Mouse (Mus musculus): ENCODE measurements around the gene Tbc1d10b. TPM values are rescaled to one million over a fixed set of nuclear protein-coding genes. Genes with fewer than 3 reads are reported as not detected.

Gene Tbc1d10b
- total RNA-seq (2012; rRNA removed): 25.9 and 28.0 TPM in 2 replicates
- total RNA-seq (2014; rRNA removed): 17.9 and 18.2 TPM in 2 replicates
- 25.6 and 26.6 TPM in 2 replicates for polyA plus RNA-seq (2012; ENCODE audit: insufficient read length, low read depth)

GRCm38 (mm10) chr7:127208295-127208552 is at the start of gene Tbc1d10b:
Gene Tbc1d10b (minus strand): TSS chr7:127208468.
- Histone ChIP-seq H3K9me3 (replicated peaks; ENCODE audit: low read length) (no peaks in the 10 kb centered on the region), H3K27ac (ENCODE audit: insufficient read depth, low read depth) (peak within 1 kb of the TSS; percentile 51), H3K4me1 (ENCODE audit: control insufficient read depth in 1 of 2, insufficient read depth in 2 of 2) (peaks cover 8 to 36% of the 10 kb centered on the region in 2 experiments), H3K4me3 (replicated peaks in 1 of 3; ENCODE audit: low read depth in 2 of 3, low read length in 2 of 3, poor library complexity in 1 of 3) (peak within 1 kb of the TSS; percentile 68 to 90 (median 79)), H3K9ac (ENCODE audit: insufficient read depth, low read depth) (peak within 1 kb of the TSS; percentile 85), H3K36me3 (replicated peaks in 1 of 2; ENCODE audit: control insufficient read depth in 1 of 2, insufficient read depth in 1 of 2, low read length in 1 of 2) (peaks cover 9 to 26% of the 10 kb centered on the region in 2 experiments), H3K27me3 (replicated peaks) (no peaks in the 10 kb centered on the region), H3K4me2 (ENCODE audit: insufficient read depth, low read depth, poor library complexity, severe bottlenecking) (peak within 1 kb of the TSS; percentile 91), H3K79me2 (replicated peaks; ENCODE audit: control insufficient read depth, extremely low read depth, insufficient read depth, poor library complexity, severe bottlenecking) (peaks cover 35% of the 10 kb centered on the region)
- TF ChIP-seq EP300 (IDR thresholded peaks at IDR 0.05; ENCODE audit: low read length) (no peak), POLR2A (IDR thresholded peaks at IDR 0.05; ENCODE audit: low read depth, low read length) (no peak), TBP (conservative IDR thresholded peaks at IDR 0.05; ENCODE audit: low read depth, low read length) (no peak), POLR2AphosphoS2 (IDR thresholded peaks at IDR 0.05; ENCODE audit: low read depth, low read length) (no peak), ETS1 (conservative IDR thresholded peaks at IDR 0.05; ENCODE audit: low read depth, low read length) (no peak), CTCF (conservative IDR thresholded peaks at IDR 0.05 in 1 of 2, IDR thresholded peaks at IDR 0.05 in 1 of 2; ENCODE audit: low read depth in 2 of 2, low read length in 2 of 2) (no peak), E2F4 (IDR thresholded peaks at IDR 0.05; ENCODE audit: insufficient replicate concordance, low read depth, low read length) (no peak), ZKSCAN1 (IDR thresholded peaks at IDR 0.05; ENCODE audit: borderline replicate concordance, low read depth, low read length) (no peak), CHD2 (IDR thresholded peaks at IDR 0.05; ENCODE audit: low read length) (no peak), TCF12 (IDR thresholded peaks at IDR 0.05; ENCODE audit: low read depth, low read length) (no peak), CHD1 (IDR thresholded peaks at IDR 0.05; ENCODE audit: low read depth, low read length) (no peak), RCOR1 (conservative IDR thresholded peaks at IDR 0.05; ENCODE audit: low read depth, low read length) (no peak), MAX (IDR thresholded peaks at IDR 0.05; ENCODE audit: low read length) (no peak), MXI1 (IDR thresholded peaks at IDR 0.05; ENCODE audit: low read depth, low read length) (no peak), RAD21 (IDR thresholded peaks at IDR 0.05; ENCODE audit: low read depth, low read length) (no peak), MAZ (IDR thresholded peaks at IDR 0.05; ENCODE audit: low read depth, low read length) (no peak)
- in situ Hi-C loops (cut with MboI; ENCODE audit: low pct_ligation_motif_present, low pct_unique_long_range_greater_than_20kb, low sequenced_read_pairs) (no loop called here), dilution Hi-C loops (cut with MboI; ENCODE audit: extremely low pct_ligation_motif_present, extremely low pct_unique_long_range_greater_than_20kb, low sequenced_read_pairs) (no loop called here)
- DNase-seq (ENCODE audit: extremely low read depth): no peak

GRCm38 (mm10) chr7:127256518-127256917 is 48.2 kb upstream of the Tbc1d10b start:
- TF ChIP-seq HCFC1 (IDR thresholded peaks at IDR 0.05; ENCODE audit: low read depth, low read length) (no peak), POLR2AphosphoS2 (IDR thresholded peaks at IDR 0.05; ENCODE audit: low read depth, low read length) (no peak), USF2 (conservative IDR thresholded peaks at IDR 0.05; ENCODE audit: low read depth, low read length) (no peak), MYC (IDR thresholded peaks at IDR 0.05; ENCODE audit: low read depth, low read length) (no peak), KAT2A (IDR thresholded peaks at IDR 0.05; ENCODE audit: insufficient replicate concordance, low read length) (no peak), RCOR1 (conservative IDR thresholded peaks at IDR 0.05; ENCODE audit: low read depth, low read length) (no peak), MEF2A (IDR thresholded peaks at IDR 0.05; ENCODE audit: borderline replicate concordance, low read depth, low read length) (no peak), NRF1 (IDR thresholded peaks at IDR 0.05; ENCODE audit: low read depth, low read length) (no peak), NELFE (IDR thresholded peaks at IDR 0.05; ENCODE audit: low read depth, low read length) (no peak), SMC3 (IDR thresholded peaks at IDR 0.05; ENCODE audit: low read depth, low read length) (no peak), TBP (conservative IDR thresholded peaks at IDR 0.05; ENCODE audit: low read depth, low read length) (no peak), ZNF384 (IDR thresholded peaks at IDR 0.05; ENCODE audit: low read depth, low read length) (no peak), JUND (conservative IDR thresholded peaks at IDR 0.05; ENCODE audit: low read depth, low read length) (no peak)
- dilution Hi-C loops (cut with MboI; ENCODE audit: extremely low pct_ligation_motif_present, extremely low pct_unique_long_range_greater_than_20kb, low sequenced_read_pairs) (no loop called here), in situ Hi-C loops (cut with MboI; ENCODE audit: low pct_ligation_motif_present, low pct_unique_long_range_greater_than_20kb, low sequenced_read_pairs) (no loop called here)
- Histone ChIP-seq H3K4me3 (replicated peaks in 1 of 3; ENCODE audit: low read depth in 2 of 3, low read length in 2 of 3, poor library complexity in 1 of 3) (no peak overlapping the region), H3K9ac (ENCODE audit: insufficient read depth, low read depth) (no peak overlapping the region), H3K9me3 (replicated peaks; ENCODE audit: low read length) (no peaks in the 10 kb centered on the region), H3K27ac (ENCODE audit: insufficient read depth, low read depth) (no peak overlapping the region), H3K4me2 (ENCODE audit: insufficient read depth, low read depth, poor library complexity, severe bottlenecking) (no peak overlapping the region), H3K27me3 (replicated peaks) (no peaks in the 10 kb centered on the region), H3K79me2 (replicated peaks; ENCODE audit: control insufficient read depth, extremely low read depth, insufficient read depth, poor library complexity, severe bottlenecking) (peaks cover 15% of the 10 kb centered on the region), H3K4me1 (ENCODE audit: control insufficient read depth in 1 of 2, insufficient read depth in 2 of 2) (peaks cover 15 to 63% of the 10 kb centered on the region in 2 experiments; a peak in 3 of 4 replicates), H3K36me3 (replicated peaks in 1 of 2; ENCODE audit: control insufficient read depth in 1 of 2, insufficient read depth in 1 of 2, low read length in 1 of 2) (peaks cover 20 to 47% of the 10 kb centered on the region in 2 experiments)
- no peak for DNase-seq (ENCODE audit: extremely low read depth)
